Mouse (Mus musculus) bone marrow, adult 2 months (tissue): ENCODE measurements around the gene Slc38a7.

Experiments
- CTCF ChIP-seq: fragments of 200-500 bp; IDR thresholded peaks from 2 replicates; pipeline ENCODE4 v1.5.1; 2011; ENCODE audit warnings: low read length, control low read depth; ENCODE audit not compliant: control insufficient read depth, insufficient read depth
- POLR2A ChIP-seq: fragments of 200-500 bp; IDR thresholded peaks from 2 replicates; pipeline ENCODE4 v1.6.1; 2011; ENCODE audit warnings: low read depth, mild to moderate bottlenecking, control low read depth, low read length, borderline replicate concordance; ENCODE audit not compliant: control insufficient read depth

DNA sequence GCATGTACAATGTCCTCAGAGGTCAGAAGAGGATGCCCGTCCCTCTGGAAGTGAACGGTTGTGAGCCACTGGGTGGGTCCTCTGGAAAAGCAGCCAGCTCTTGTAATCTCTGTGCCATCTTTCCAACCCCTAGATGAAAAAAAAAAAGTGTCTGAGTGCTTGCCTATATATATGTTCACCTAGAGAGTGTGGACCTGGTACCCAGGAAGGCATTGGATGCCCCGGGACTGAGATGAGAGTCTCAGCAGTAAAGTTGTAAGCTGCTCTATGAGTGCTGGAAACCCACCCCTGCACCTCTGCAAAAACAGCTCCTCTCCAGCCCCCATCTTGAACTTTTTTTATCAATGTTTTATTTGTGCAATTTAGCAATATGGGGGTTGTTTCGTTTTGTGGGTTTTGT, 44.7 kb downstream of the Slc38a7 start:
- no peak for TF ChIP-seq POLR2A
- TF ChIP-seq CTCF, result no peak
